Mouse (Mus musculus) intestine, embryonic 16.5 days (tissue): ENCODE measurements around the gene Vgf. TPM values are rescaled to one million over a fixed set of nuclear protein-coding genes. Genes with fewer than 3 reads are reported as not detected.

Source experiments
- ATAC-seq: fragments of 200-750 bp; cut with Nextera tagmentation; 2 replicates; pipeline ENCODE4 v1.8.0; 2017; ENCODE audit warnings: moderate TSS enrichment, moderate library complexity
- H3K27ac ChIP-seq: fragments of 300-500 bp; sonication (generic); 2 replicates; pipeline ENCODE4 v1.5.1; 2014; ENCODE audit warnings: mild to moderate bottlenecking, low read length
- H3K27me3 ChIP-seq: fragments of 300-500 bp; sonication (generic); replicated peaks from 2 replicates; pipeline ENCODE4 v1.6.1; 2014; ENCODE audit warnings: low read length, control low read depth, mixed read lengths; ENCODE audit not compliant: control insufficient read depth, insufficient read depth
- H3K36me3 ChIP-seq: fragments of 300-500 bp; sonication (generic); 2 replicates; pipeline ENCODE4 v1.6.1; 2014; ENCODE audit warnings: low read length, control low read depth; ENCODE audit not compliant: control insufficient read depth, insufficient read depth
- H3K4me1 ChIP-seq: fragments of 300-500 bp; sonication (generic); 2 replicates; pipeline ENCODE4 v1.6.1; 2014; ENCODE audit warnings: low read length, control low read depth, mixed read lengths; ENCODE audit not compliant: control insufficient read depth, insufficient read depth
- H3K4me2 ChIP-seq: fragments of 300-500 bp; sonication (generic); 2 replicates; pipeline ENCODE4 v1.6.1; 2014; ENCODE audit warnings: low read depth, low read length, control low read depth
- H3K4me3 ChIP-seq: fragments of 300-500 bp; sonication (generic); 2 replicates; pipeline ENCODE4 v1.5.1; 2014; ENCODE audit warnings: mild to moderate bottlenecking, low read length
- H3K9ac ChIP-seq: fragments of 300-500 bp; sonication (generic); 2 replicates; pipeline ENCODE4 v1.6.1; 2014; ENCODE audit warnings: low read depth, low read length
- H3K9me3 ChIP-seq: fragments of 300-500 bp; sonication (generic); 2 replicates; pipeline ENCODE4 v1.6.1; 2016; ENCODE audit warnings: low read length, control low read depth; ENCODE audit not compliant: control insufficient read depth
- WGBS: fragments of 180-500 bp; shearing (Covaris S2); extraction: QIAGEN DNeasy Blood & Tissue Kit; methylation state at CpG from one replicate; pipeline ENCODE4 v1.1.7; 2014; 5-methylcytosine and 5-hydroxymethylcytosine counted together
- microRNA counts: library from miRNA; unstranded; fragments of <30 nt; microRNA quantifications from one replicate; lab custom pipeline; 2016
- microRNA-seq: library from miRNA; unstranded; fragments of <30 nt; microRNA quantifications from one replicate; pipeline ENCODE4, GENCODE M21; 2016
- polyA plus RNA-seq: library from polyadenylated mRNA; unstranded; fragments of >200 nt; fragmentation: Nextera tagmentation; extraction: Ambion mirVana; gene quantifications from 2 replicates; pipeline ENCODE4 v1.2.1, GENCODE M21; 2015

Vgf gene
- polyA plus RNA-seq, 1 experiment from 2014 or later = 0.50 TPM

DNA sequence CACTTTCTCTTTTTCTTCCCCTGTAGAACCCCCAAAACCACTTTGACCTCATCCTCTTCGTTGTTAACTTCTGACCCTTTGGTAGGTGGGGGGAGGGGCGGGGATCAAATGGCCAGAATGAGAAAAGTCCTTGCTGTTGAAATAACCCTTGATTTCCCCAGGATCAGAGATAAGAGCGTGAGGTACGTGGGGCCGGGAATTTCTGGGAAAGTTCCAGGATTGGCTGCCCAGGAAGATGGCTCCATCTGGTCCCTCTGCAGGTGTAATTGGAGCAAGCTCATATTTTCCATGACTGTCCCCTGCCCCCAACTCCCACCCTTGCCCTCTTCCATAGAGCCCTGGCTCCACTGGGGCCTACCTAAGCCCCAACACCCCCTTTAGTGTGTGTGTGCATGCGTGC is 49.5 kb downstream of the Vgf start:
- no peak for ATAC-seq
- peaks cover 50% of the 10 kb centered on the region for H3K4me1 ChIP-seq
- no peaks in the 10 kb centered on the region for H3K27me3 ChIP-seq
- H3K4me3 ChIP-seq = no peak overlapping the region
- no peak overlapping the region for H3K4me2 ChIP-seq
- H3K27ac ChIP-seq = peak overlapping the region; percentile 73; the same call in 1 of the 2 replicates
- no peaks in the 10 kb centered on the region for H3K9me3 ChIP-seq
- H3K9ac ChIP-seq = no peak overlapping the region
- H3K36me3 ChIP-seq = no peaks in the 10 kb centered on the region
- 61% methylated on average over 6 of the region's 6 CpGs for WGBS

DNA sequence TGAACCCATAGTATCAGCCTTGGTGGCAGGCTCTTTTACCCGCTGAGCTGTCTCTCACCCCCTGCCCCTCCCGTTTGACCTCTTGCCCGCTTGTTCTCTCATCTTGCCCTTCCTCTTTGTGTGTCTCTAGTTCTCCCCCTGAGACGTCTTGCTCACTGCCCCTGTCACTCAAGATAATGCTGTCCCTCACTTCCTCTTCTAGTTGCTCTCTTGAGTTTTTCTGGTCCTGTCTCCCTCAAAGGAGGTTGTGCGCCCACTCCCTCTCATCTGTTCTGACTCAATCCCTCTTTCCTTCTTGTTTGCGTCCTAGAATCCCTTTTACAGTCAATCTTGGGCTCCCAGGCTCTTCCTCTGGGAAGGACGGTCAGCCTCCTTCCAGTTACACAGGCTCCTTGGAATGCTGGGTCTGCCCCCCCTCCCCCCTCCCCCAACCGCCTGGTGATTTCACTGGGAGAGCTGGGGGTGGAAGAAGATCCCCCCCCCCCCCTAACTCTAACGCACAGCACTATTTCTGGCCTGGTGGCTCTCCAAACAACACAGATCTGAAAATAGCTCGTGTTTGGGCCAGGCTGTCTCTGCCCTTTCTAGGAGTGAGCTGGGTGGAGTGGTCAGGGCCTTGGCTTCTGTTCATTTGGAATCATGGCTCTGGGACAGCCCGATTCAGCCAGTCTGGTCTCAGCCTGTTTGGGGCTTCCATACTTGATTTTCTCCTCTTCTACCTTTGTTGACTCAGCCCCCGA is 50.2 kb downstream of the Vgf start:
- H3K36me3 ChIP-seq = no peaks in the 10 kb centered on the region
- no peak overlapping the region for H3K4me2 ChIP-seq
- no peaks in the 10 kb centered on the region for H3K27me3 ChIP-seq
- H3K4me1 ChIP-seq = peaks cover 51% of the 10 kb centered on the region
- WGBS = 35% methylated on average over 12 of the region's 12 CpGs
- H3K27ac ChIP-seq = peak overlapping the region; percentile 73
- ATAC-seq = peak; percentile 20; the same call in 1 of the 2 replicates
- H3K4me3 ChIP-seq = no peak overlapping the region
- no peaks in the 10 kb centered on the region for H3K9me3 ChIP-seq
- no peak overlapping the region for H3K9ac ChIP-seq

DNA sequence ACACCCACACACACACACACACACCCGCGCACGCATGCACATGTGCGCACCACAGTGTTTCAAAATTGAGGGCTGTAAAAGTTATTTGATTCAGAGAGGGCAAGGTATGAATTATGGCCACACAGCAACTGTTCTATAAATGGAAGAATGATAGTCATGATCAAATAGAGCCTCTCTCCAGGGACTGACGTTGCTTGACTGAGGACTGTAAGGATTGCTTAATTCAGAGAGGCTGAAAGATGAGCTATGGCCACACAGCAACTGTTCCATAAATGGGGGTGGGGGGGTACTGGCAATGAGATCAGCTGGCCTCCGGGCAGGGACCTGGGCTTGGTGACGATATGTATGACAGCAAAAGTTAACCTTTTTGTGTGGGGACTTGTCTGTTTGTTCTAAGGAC is 51.0 kb downstream of the Vgf start:
- Histone ChIP-seq H3K36me3 (no peaks in the 10 kb centered on the region), H3K27ac (0 out of 2 replicates have a peak overlapping the region, but pooled peaks have one; percentile 25)
- ATAC-seq = no peak

DNA sequence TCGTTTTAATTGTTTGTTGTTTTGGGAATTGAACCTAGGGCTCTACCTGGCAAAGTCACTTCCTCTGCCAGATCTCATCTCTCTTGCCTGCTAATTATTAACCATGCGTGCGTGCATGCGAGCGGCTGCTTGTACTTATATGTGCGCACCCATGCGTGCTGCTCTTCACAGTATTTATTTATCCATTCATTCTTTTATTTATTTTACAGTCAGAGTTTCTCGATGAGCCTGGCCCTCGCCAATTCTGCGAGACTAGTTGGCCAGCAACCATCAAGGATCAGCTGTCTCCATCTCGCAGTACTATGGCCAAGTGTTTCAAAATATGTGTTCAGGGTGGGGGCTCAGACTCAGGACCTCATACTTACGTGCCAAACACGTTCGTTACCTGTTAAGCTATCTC is 51.8 kb downstream of the Vgf start:
- H3K9me3 ChIP-seq = no peaks in the 10 kb centered on the region
- H3K27ac ChIP-seq = no peak overlapping the region
- no peaks in the 10 kb centered on the region for H3K36me3 ChIP-seq
- no peak overlapping the region for H3K9ac ChIP-seq
- H3K4me3 ChIP-seq = no peak overlapping the region
- no peaks in the 10 kb centered on the region for H3K27me3 ChIP-seq
- H3K4me1 ChIP-seq = peaks cover 41% of the 10 kb centered on the region
- whole genome bisulfite sequencing = 56% methylated on average over 14 of the region's 14 CpGs
- peak; percentile 41; the same call in 1 of the 2 replicates for ATAC-seq
- no peak overlapping the region; the same call in 1 of the 2 replicates for H3K4me2 ChIP-seq

More for the DNA sequence above, 51.0 kb downstream of the Vgf start:
- no peak overlapping the region for H3K4me2 ChIP-seq
- H3K4me1 ChIP-seq = peaks cover 47% of the 10 kb centered on the region
- H3K27me3 ChIP-seq = no peaks in the 10 kb centered on the region
- no peak overlapping the region for H3K9ac ChIP-seq
- H3K9me3 ChIP-seq = no peaks in the 10 kb centered on the region
- H3K4me3 ChIP-seq = no peak overlapping the region
- WGBS = 76% methylated on average over 7 of the region's 7 CpGs

DNA sequence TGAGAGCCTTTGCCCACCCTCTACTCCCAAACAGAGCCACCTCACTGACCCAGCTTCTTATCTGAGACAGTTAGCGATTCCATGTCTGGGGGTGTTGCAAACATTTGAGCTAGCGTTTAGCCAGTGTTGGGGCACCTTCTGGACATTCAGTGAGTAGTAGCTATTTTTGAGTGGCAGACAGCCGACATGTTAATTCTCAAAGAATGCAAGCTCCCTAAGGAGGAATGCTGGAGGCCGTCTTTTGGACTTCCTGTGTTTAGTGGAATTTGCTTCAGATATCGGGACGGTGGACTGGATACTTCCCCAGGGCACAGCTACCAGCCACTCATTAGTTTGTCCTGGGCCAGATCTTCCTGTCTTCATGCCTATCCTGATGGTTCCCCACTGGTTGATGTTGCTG is 52.4 kb downstream of the Vgf start:
- H3K4me1 ChIP-seq = peaks cover 41% of the 10 kb centered on the region
- WGBS = 53% methylated on average over 6 of the region's 6 CpGs
- H3K27ac ChIP-seq = no peak overlapping the region
- H3K9me3 ChIP-seq = no peaks in the 10 kb centered on the region
- H3K9ac ChIP-seq = no peak overlapping the region
- H3K36me3 ChIP-seq = no peaks in the 10 kb centered on the region
- H3K27me3 ChIP-seq = no peaks in the 10 kb centered on the region
- no peak overlapping the region for H3K4me3 ChIP-seq
- ATAC-seq = no peak
- H3K4me2 ChIP-seq = no peak overlapping the region

DNA sequence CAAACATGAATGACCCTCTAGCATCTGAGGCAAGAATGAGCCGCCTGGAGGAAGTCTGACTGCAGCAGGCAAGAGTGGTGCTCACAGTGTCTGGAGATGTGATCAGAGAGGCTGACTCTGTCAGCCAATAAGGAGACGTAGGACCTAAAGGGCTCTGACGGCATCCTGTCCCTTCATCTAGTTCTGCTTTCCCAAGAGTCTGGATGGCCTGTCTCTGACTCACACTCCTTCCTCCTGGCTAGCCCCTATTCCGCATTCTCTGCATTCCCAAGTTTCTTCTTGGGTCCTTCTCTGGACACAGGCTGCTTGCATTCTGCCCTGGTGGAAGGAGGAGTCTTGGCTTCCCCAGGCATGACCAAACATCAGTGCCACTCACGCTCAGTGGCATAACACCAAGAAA is 53.7 kb downstream of the Vgf start:
- H3K27ac ChIP-seq = peak overlapping the region; percentile 5; the same call in 1 of the 2 replicates
- H3K27me3 ChIP-seq = no peaks in the 10 kb centered on the region
- no peak overlapping the region for H3K4me2 ChIP-seq
- H3K9ac ChIP-seq = no peak overlapping the region
- 41% methylated on average over 5 of the region's 5 CpGs for WGBS
- H3K4me1 ChIP-seq = peaks cover 34% of the 10 kb centered on the region
- H3K36me3 ChIP-seq = no peaks in the 10 kb centered on the region
- 0 out of 2 replicates have a peak, but pooled peaks have one; percentile 47 for ATAC-seq
- H3K9me3 ChIP-seq = no peaks in the 10 kb centered on the region
- no peak overlapping the region for H3K4me3 ChIP-seq

MicroRNA genes within 50 kb of the gene (microRNA counts, 519-probe panel; counts per million panel counts)
- 35.7 counts per million for microRNA mmu-miR-702 (lab: Ali Mortazavi, UCI)

Small RNA genes lying within 50 kb of the gene (microRNA-seq; reads per million reads assigned to microRNA genes)
- 22.8 reads per million, percentile 31 among the genes with 10 or more reads in this experiment for gene Mir702

Other genes with a start within 250 kb of the Vgf start
- gene Col26a1, start 143.2 kb upstream of the Vgf start, polyA plus RNA-seq = 5.5 and 6.8 TPM in 2 replicates
- gene Ift22, start 118.2 kb upstream of the Vgf start, polyA plus RNA-seq = 43.2 and 52.4 TPM in 2 replicates
- 271 and 281 TPM in 2 replicates for gene Fis1, start 73.1 kb upstream of the Vgf start, polyA plus RNA-seq
- 34.8 and 36.6 TPM in 2 replicates for gene Cldn15, start 59.8 kb upstream of the Vgf start, polyA plus RNA-seq
- gene Plod3, start 39.4 kb upstream of the Vgf start, polyA plus RNA-seq = 40.7 and 44.4 TPM in 2 replicates
- gene Znhit1, start 38.4 kb upstream of the Vgf start, polyA plus RNA-seq = 114 and 120 TPM in 2 replicates
- gene Ap1s1, start 19.7 kb downstream of the Vgf start, polyA plus RNA-seq = 284 and 285 TPM in 2 replicates
- gene Serpine1, start 45.9 kb downstream of the Vgf start, polyA plus RNA-seq = 0.24 and 0.29 TPM in 2 replicates
- gene Trim56, start 89.8 kb downstream of the Vgf start, polyA plus RNA-seq = 5.5 and 6.5 TPM in 2 replicates
- 5.6 and 6.1 TPM in 2 replicates for gene Muc3, start 122.9 kb downstream of the Vgf start, polyA plus RNA-seq
- gene Muc3a, start 186.0 kb downstream of the Vgf start, polyA plus RNA-seq = 25.3 and 31.7 TPM in 2 replicates